Mouse (Mus musculus): Measurements from ENCODE around the gene Gpatch2. TPM values are rescaled to one million over a fixed set of nuclear protein-coding genes. Genes with fewer than 3 reads are reported as not detected.

The Gpatch2 gene
- polyA plus RNA-seq, 1 experiment from 2014 or later, result 20.6 TPM

DNA sequence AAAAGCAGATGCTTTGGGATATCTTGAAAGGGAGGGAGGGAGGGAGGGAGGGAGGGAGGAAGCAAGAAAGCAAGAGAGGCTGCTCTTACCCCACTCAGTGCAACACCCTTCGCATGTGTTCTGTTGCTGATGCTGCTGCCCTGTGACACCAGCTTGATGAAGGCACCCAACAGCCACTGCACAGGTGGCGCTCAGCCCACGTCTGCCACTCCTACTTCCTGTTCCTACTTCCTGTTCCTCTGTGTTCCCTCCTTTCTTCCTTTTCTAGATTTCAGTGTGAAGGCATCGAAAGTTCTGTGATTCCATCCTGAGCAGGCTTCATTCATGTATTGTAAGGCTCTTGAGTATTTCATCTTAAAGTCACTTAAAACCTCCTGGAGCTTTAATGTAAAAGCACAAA, 71.1 kb downstream of the Gpatch2 start:
- no peak overlapping the region for H3K27ac ChIP-seq (replicated peaks; ENCODE audit: low read depth, low read length)
- no peaks in the 10 kb centered on the region for H3K36me3 ChIP-seq (replicated peaks; ENCODE audit: control insufficient read depth, insufficient read depth, low read depth, low read length)
- H3K4me1 ChIP-seq (ENCODE audit: control insufficient read depth, insufficient read depth, low read length), result no peaks in the 10 kb centered on the region
- H3K4me3 ChIP-seq (ENCODE audit: low read depth, low read length), result no peak overlapping the region
- ATAC-seq (replicated peaks; ENCODE audit: insufficient number of reproducible peaks, low FRiP score, low TSS enrichment, low read depth), result no peak
- 84% methylated on average over 4 of the region's 4 CpGs for WGBS
- H3K9me3 ChIP-seq (replicated peaks; ENCODE audit: control insufficient read depth, low read length), result no peaks in the 10 kb centered on the region
- H3K27me3 ChIP-seq (ENCODE audit: control insufficient read depth, insufficient read depth, low read length), result no peaks in the 10 kb centered on the region
- no peak for DNase-seq (ENCODE audit: low spot score)
- H3K4me2 ChIP-seq (ENCODE audit: low read depth, low read length), result no peak overlapping the region
- H3K9ac ChIP-seq (replicated peaks; ENCODE audit: low read length), result no peak overlapping the region

DNA sequence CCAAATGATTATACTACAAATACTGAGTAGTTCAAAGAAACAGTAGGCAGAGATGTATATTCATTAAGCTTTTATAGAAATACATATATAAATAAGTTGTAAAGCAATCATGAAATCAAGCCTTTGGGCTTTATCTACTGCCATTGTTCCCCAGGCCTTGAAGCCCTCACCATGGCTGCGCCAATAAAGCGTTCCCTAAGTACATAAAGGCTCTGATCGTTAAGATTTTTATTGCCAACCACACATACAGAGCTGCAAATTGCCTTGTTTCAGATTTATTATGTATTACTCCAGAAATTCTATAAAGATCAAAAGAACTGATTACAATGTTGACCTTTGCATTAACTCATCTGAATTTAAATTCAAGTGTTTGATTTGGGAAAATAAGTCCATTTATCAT, 71.6 kb downstream of the Gpatch2 start:
- Histone ChIP-seq H3K36me3 (replicated peaks; ENCODE audit: control insufficient read depth, insufficient read depth, low read depth, low read length) (no peaks in the 10 kb centered on the region), H3K9ac (replicated peaks; ENCODE audit: low read length) (no peak overlapping the region), H3K27me3 (ENCODE audit: control insufficient read depth, insufficient read depth, low read length) (no peaks in the 10 kb centered on the region), H3K4me1 (ENCODE audit: control insufficient read depth, insufficient read depth, low read length) (no peaks in the 10 kb centered on the region), H3K27ac (replicated peaks; ENCODE audit: low read depth, low read length) (no peak overlapping the region), H3K9me3 (replicated peaks; ENCODE audit: control insufficient read depth, low read length) (no peaks in the 10 kb centered on the region), H3K4me3 (ENCODE audit: low read depth, low read length) (no peak overlapping the region), H3K4me2 (ENCODE audit: low read depth, low read length) (no peak overlapping the region)
- DNase-seq (ENCODE audit: low spot score) (no peak), ATAC-seq (replicated peaks; ENCODE audit: insufficient number of reproducible peaks, low FRiP score, low TSS enrichment, low read depth) (no peak)
- 97% methylated on average over 3 of the region's 3 CpGs for WGBS

DNA sequence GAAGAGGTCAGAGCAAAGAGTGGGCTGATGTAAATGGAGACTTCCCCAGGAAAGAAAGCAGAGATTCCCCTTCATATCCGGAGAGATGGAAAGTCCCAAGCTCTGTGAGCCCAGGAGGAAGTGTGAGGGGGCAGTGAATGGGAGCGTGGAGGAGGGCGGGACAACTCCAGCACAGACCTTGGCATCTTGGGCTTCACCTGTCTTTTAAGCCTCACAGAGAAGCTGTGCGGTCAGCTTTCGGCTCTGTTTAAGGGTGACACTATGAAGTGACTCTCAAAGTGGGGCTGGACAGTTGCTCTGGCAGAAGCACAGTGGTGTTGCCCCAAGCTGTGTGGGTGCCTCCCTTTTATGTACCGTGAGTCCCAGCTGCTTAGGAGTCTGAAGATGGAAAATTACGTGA, 74.9 kb downstream of the Gpatch2 start:
- no peaks in the 10 kb centered on the region for H3K36me3 ChIP-seq (replicated peaks; ENCODE audit: control insufficient read depth, insufficient read depth, low read depth, low read length)
- no peak overlapping the region for H3K4me2 ChIP-seq (ENCODE audit: low read depth, low read length)
- H3K4me1 ChIP-seq (ENCODE audit: control insufficient read depth, insufficient read depth, low read length), result no peaks in the 10 kb centered on the region
- H3K27me3 ChIP-seq (ENCODE audit: control insufficient read depth, insufficient read depth, low read length), result no peaks in the 10 kb centered on the region
- ATAC-seq (replicated peaks; ENCODE audit: insufficient number of reproducible peaks, low FRiP score, low TSS enrichment, low read depth) (no peak), DNase-seq (ENCODE audit: low spot score) (no peak)
- H3K27ac ChIP-seq (replicated peaks; ENCODE audit: low read depth, low read length), result no peak overlapping the region
- 88% methylated on average over 7 of the region's 7 CpGs for WGBS
- no peak overlapping the region for H3K4me3 ChIP-seq (ENCODE audit: low read depth, low read length)
- no peak overlapping the region for H3K9ac ChIP-seq (replicated peaks; ENCODE audit: low read length)
- no peaks in the 10 kb centered on the region for H3K9me3 ChIP-seq (replicated peaks; ENCODE audit: control insufficient read depth, low read length)

DNA sequence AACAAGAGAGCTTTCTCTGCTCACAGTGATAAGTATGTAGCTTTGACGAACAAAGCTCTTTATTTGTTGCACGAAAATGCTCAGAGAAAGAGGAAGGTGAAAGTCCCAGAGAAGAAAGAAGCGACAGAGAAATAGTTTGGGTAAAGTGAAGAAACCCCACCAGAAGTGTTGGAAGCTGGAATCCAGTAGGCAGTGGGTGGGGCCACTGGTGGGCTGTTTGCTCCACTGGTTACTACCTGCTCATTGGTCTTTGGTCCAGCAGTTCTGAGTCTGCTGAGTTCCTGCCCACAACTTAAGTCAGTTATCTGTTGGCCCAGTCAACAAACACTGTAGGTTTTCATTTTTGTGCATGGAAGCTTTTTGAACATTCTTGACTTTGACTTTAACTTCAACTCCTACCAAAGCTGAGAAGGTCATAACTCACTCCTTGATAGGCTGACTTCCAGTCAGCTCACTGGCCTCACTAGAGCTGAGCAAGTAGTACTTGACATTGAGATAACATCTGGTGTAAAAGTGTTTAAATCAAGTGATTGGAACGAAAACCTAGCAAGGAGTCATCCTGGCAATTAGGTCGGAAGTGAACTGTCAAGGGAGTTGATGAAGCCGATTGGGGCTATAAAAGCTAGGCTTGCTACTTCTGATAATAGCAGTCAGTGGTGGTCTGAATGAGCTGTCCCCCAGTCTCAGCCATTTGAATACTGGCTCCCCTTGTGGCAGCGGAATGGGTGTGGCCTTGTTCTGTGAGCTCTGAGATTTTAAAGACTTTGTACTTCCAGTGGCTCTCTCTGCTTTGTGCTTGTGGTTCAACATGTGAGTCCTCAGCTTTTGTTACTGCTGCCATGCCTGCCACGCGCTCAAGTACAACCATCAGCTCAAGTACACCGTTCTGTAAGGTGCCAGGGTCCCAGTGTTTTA, 76.4 kb downstream of the Gpatch2 start:
- no peak for DNase-seq (ENCODE audit: low spot score)
- WGBS, result 91% methylated on average over 10 of the region's 10 CpGs
- Histone ChIP-seq H3K4me3 (ENCODE audit: low read depth, low read length) (no peak overlapping the region), H3K9me3 (replicated peaks; ENCODE audit: control insufficient read depth, low read length) (no peaks in the 10 kb centered on the region), H3K36me3 (replicated peaks; ENCODE audit: control insufficient read depth, insufficient read depth, low read depth, low read length) (no peaks in the 10 kb centered on the region), H3K9ac (replicated peaks; ENCODE audit: low read length) (no peak overlapping the region), H3K27me3 (ENCODE audit: control insufficient read depth, insufficient read depth, low read length) (no peaks in the 10 kb centered on the region), H3K27ac (replicated peaks; ENCODE audit: low read depth, low read length) (no peak overlapping the region), H3K4me2 (ENCODE audit: low read depth, low read length) (no peak overlapping the region), H3K4me1 (ENCODE audit: control insufficient read depth, insufficient read depth, low read length) (no peaks in the 10 kb centered on the region)
- ATAC-seq (replicated peaks; ENCODE audit: insufficient number of reproducible peaks, low FRiP score, low TSS enrichment, low read depth), result no peak

DNA sequence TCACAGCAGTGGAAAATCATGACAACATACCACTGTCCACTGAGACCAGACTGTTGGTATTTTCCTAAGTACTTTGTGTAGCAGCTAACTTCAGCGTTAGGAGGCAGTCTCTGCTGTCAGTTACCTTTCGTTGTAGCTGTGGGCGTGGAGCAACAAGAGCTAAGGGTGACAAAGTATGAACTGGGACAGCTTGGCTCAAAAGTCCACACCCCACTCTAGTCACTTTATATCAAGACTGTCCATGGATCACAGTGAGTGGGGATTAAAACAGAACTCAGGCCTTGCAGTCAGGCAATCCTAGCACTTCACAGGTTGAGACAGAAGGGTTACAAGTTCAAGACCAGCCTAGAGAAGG, 77.1 kb downstream of the Gpatch2 start:
- H3K36me3 ChIP-seq (replicated peaks; ENCODE audit: control insufficient read depth, insufficient read depth, low read depth, low read length), result no peaks in the 10 kb centered on the region
- no peak overlapping the region for H3K9ac ChIP-seq (replicated peaks; ENCODE audit: low read length)
- WGBS, result 94% methylated on average over 3 of the region's 3 CpGs
- H3K27ac ChIP-seq (replicated peaks; ENCODE audit: low read depth, low read length), result no peak overlapping the region
- H3K4me3 ChIP-seq (ENCODE audit: low read depth, low read length), result no peak overlapping the region
- DNase-seq (ENCODE audit: low spot score) (no peak), ATAC-seq (replicated peaks; ENCODE audit: insufficient number of reproducible peaks, low FRiP score, low TSS enrichment, low read depth) (no peak)
- H3K4me2 ChIP-seq (ENCODE audit: low read depth, low read length), result no peak overlapping the region
- no peaks in the 10 kb centered on the region for H3K9me3 ChIP-seq (replicated peaks; ENCODE audit: control insufficient read depth, low read length)
- no peaks in the 10 kb centered on the region for H3K4me1 ChIP-seq (ENCODE audit: control insufficient read depth, insufficient read depth, low read length)
- no peaks in the 10 kb centered on the region for H3K27me3 ChIP-seq (ENCODE audit: control insufficient read depth, insufficient read depth, low read length)

DNA sequence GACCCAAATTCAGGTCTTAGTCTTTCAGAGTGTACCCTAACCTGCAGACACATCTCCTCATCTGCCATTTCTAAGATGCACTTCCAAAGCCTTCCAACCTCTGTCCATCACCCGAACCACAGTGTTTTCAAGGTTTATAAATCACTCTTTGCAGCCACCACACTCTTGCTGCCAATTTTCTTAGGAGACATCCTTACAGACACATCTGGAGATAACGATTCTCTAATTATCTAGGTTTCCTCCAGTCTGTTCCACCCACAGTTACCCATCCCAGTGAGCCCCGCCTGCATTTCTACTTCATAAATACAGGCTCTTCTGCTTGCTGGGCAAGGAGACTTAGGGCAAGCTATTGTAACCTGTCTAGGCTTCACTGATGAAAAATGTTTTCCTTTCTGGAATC, 77.9 kb downstream of the Gpatch2 start:
- Histone ChIP-seq H3K27me3 (ENCODE audit: control insufficient read depth, insufficient read depth, low read length) (no peaks in the 10 kb centered on the region), H3K4me1 (ENCODE audit: control insufficient read depth, insufficient read depth, low read length) (no peaks in the 10 kb centered on the region), H3K9ac (replicated peaks; ENCODE audit: low read length) (no peak overlapping the region), H3K9me3 (replicated peaks; ENCODE audit: control insufficient read depth, low read length) (no peaks in the 10 kb centered on the region), H3K4me3 (ENCODE audit: low read depth, low read length) (no peak overlapping the region), H3K27ac (replicated peaks; ENCODE audit: low read depth, low read length) (no peak overlapping the region), H3K4me2 (ENCODE audit: low read depth, low read length) (no peak overlapping the region), H3K36me3 (replicated peaks; ENCODE audit: control insufficient read depth, insufficient read depth, low read depth, low read length) (no peaks in the 10 kb centered on the region)
- DNase-seq (ENCODE audit: low spot score), result no peak
- ATAC-seq (replicated peaks; ENCODE audit: insufficient number of reproducible peaks, low FRiP score, low TSS enrichment, low read depth), result no peak
- WGBS, result 80% methylated on average over 3 of the region's 3 CpGs

DNA sequence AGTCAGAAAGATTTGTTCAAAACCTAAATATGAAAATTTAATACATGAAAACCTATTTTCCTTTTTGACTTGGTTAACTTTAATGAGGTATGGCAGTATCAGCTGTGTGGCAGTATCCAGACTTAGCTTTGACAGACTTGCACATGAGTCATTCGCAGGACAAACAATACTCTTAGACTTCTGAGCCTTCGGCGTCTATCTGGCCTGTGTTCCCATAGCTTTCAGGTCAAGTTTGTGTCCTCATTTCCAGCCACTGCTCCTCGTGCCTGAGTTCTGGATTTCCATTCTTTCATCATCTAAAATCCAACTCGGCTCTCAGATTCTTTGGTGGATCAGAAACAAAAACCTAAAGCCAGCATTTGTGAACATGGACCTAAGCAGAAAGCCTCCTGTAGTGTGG, 79.2 kb downstream of the Gpatch2 start:
- WGBS, result 84% methylated on average over 5 of the region's 5 CpGs
- ATAC-seq (replicated peaks; ENCODE audit: insufficient number of reproducible peaks, low FRiP score, low TSS enrichment, low read depth) (no peak), DNase-seq (ENCODE audit: low spot score) (no peak)
- Histone ChIP-seq H3K9ac (replicated peaks; ENCODE audit: low read length) (no peak overlapping the region), H3K36me3 (replicated peaks; ENCODE audit: control insufficient read depth, insufficient read depth, low read depth, low read length) (no peaks in the 10 kb centered on the region), H3K4me3 (ENCODE audit: low read depth, low read length) (no peak overlapping the region), H3K9me3 (replicated peaks; ENCODE audit: control insufficient read depth, low read length) (no peaks in the 10 kb centered on the region), H3K4me1 (ENCODE audit: control insufficient read depth, insufficient read depth, low read length) (no peaks in the 10 kb centered on the region), H3K4me2 (ENCODE audit: low read depth, low read length) (no peak overlapping the region), H3K27me3 (ENCODE audit: control insufficient read depth, insufficient read depth, low read length) (no peaks in the 10 kb centered on the region), H3K27ac (replicated peaks; ENCODE audit: low read depth, low read length) (no peak overlapping the region)

DNA sequence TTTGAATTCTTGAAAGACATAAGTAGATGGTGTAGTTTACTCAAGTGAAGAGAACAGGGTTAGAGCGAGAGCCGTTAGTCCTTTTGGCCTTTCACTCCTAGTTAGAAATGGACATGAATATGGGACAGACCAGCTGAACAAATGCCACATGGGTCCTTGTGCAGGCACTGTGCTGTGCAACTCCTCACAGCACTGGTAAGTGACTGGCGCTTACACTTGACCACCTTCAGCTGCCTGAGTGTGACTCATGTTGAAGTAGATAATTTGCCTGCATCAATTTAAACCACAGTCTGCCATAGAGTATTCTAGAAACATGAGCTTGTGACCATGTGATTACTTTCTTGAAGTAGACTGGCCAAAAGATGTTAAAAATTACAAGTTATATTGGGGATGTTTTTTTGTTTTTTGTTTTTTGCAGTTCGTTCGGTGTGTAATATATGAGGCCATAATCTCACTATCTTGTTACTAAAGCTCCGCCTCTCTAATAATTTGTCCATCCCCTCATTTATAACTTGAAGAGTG, 79.8 kb downstream of the Gpatch2 start:
- Histone ChIP-seq H3K4me1 (ENCODE audit: control insufficient read depth, insufficient read depth, low read length) (no peaks in the 10 kb centered on the region), H3K27ac (replicated peaks; ENCODE audit: low read depth, low read length) (no peak overlapping the region), H3K36me3 (replicated peaks; ENCODE audit: control insufficient read depth, insufficient read depth, low read depth, low read length) (no peaks in the 10 kb centered on the region), H3K9me3 (replicated peaks; ENCODE audit: control insufficient read depth, low read length) (no peaks in the 10 kb centered on the region), H3K27me3 (ENCODE audit: control insufficient read depth, insufficient read depth, low read length) (no peaks in the 10 kb centered on the region), H3K4me2 (ENCODE audit: low read depth, low read length) (no peak overlapping the region), H3K4me3 (ENCODE audit: low read depth, low read length) (no peak overlapping the region), H3K9ac (replicated peaks; ENCODE audit: low read length) (no peak overlapping the region)
- 92% methylated on average over 6 of the region's 6 CpGs for WGBS
- DNase-seq (ENCODE audit: low spot score) (no peak), ATAC-seq (replicated peaks; ENCODE audit: insufficient number of reproducible peaks, low FRiP score, low TSS enrichment, low read depth) (no peak)

All from embryonic facial prominence, embryonic 11.5 days (tissue).